Mouse (Mus musculus): ENCODE measurements at regions not wholly inside any gene's neighbourhood (a gene's known extent, or its start where the extent isn't known, plus 50 kb on each side); places are given as distances from the start of the nearest gene placed in this dataset.

GRCm38 (mm10) chr15:7459992-7460820, 62.0 kb upstream of the Egflam start:
- peak; percentile 80 for DNase-seq

DNA sequence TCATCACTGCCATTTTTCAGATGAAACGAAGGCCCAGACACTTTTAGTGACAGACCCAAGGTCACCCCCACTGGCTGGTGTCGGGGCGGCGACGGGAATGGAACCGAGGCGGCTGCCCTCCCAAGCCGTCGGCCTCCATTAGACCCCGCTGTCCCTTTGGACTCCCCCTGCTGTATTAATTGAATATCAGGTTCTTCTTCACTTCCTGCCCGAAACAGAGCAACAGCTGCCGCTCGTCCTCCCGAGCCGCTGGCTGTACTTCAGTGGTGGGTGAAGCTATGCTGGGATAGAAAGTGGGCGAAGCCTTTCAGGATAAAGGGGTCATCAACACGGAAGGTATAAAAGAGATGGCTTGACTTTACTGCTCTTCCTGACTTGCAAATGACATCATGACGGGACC, 64.4 kb upstream of the Egflam start:
- DNase-seq: no peak

DNA sequence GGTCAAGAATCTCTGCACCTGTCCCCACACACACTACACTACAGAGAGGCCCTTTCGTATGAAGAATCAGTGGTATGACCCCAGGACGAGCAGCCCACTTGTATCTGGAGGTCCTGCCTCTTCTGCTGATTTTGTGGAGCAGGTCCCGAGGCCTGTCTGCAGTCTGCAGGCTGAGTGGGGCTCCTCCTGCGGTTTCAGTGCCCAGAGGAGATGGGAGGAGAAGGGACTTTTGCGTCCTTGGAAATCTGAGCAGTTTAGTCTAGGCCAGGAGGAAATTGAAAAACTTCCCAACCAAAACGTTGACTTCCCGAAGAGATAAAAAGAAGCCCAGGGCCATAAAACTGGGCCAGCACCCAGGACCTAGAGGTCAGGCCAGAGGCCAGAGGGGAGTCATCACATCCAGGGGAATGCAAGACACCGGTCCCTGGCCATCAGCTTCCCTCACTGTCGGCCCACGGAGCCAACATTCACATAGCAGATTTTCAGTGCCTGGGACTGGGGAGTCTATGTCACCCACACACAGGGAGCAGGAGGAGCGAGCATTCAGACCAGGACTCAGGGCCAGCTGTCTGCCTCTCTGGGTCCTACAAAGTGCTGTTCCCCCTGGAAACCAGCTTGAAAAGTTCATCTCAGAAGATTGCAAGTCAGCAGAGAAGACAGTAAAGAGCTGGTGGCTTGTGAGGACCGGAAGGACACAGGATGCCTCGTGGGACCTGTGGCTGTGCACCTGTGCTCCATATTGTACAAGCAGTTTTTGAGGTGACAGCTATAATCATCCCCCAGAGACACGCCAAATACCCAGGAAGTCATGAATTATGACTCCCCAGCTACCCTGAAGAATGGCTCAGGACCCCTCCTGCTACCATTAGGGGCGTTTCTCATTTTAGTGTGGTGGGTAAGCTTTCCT, 65.5 kb upstream of the Egflam start:
- DNase-seq: no peak

DNA sequence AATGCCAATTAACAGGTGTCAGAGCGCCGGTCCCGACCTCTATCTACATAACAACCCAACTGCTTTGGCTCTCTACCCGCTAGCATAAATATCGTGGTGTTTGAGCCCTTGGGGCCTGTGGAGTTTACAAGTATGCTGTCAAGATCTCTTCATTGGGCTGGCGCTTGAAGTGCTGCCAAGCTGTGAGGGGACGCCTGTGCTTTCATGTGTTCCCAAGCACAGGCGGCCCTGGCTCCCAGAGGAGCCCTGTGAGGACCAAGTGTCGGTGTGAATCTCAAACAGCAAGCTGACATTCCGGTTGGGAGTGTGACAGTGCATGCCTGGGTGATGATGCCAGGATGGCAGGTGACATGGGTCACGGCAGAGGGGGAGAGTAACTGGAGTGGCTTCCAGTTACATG, 82.0 kb upstream of the Egflam start:
- DNase-seq: peak; percentile 85

DNA sequence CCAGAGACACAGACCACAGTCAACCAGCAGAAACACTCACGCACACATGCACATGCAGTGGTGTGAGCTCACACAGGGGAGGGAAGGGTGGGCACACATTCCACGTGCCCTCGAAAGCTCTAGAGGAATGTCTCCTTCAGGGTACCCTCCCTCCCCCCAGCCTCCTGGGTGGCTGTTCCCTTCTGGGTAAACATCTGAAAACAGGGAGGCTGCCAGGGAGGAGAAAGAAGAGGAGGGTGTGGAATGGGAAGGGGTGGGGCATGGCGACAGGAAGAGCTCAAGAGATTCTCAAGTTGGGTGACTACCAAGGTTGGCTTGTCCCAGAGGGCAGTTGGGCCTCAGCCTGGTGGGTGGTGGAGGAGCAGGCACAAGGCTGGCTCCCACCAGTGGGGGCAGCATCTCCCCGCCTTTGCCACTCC, 82.6 kb upstream of the Egflam start:
- peak; percentile 75 for DNase-seq

- no peak for DNase-seq
These were observed 85.5 kb upstream of the Egflam start for GRCm38 (mm10) chr15:7483686-7484085.

DNA sequence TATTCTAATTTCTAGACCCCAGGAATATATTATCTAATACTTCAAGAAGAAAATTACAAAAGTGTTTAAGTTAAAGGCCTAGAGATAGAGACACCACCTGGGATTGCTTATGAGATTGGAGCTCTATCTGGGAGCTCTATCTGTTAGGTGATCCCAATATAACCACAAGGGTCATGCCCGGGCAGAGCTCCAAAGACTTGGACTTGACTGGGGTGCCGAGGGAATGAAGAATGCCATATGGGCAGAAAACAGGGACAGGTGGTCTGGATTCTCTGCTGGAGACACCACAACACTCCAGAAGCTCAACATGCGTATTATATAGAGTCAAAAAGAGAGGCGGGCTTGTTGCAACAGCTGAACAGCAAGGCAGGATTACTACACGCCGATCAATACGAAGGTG, 92.9 kb upstream of the Egflam start:
- no peak for DNase-seq

- DNase-seq: no peak
These were observed 95.0 kb upstream of the Egflam start for GRCm38 (mm10) chr15:7493126-7493669.

- no peak for DNase-seq
These were observed 99.7 kb upstream of the Egflam start for GRCm38 (mm10) chr15:7497852-7498251.

DNA sequence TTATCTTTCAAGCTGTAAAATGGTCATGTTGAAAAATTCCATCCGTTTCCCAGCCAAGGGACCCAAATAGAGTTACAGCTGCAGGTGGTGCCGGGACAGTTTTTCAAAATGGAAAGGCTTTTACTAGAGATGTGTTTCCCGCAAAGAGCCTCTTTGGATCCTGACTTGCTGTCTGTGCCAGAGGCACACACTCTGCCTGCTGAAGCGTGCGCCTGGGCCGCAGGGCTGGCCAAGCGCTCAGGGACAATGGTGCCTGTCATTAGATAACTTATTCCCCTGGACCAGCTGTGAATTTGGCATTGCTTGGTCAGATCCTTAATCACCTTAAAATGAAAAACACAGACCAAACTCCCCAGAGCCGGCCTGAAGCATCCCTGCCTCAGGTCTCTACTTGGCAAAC, 110.3 kb upstream of the Egflam start:
- no peak for DNase-seq

DNA sequence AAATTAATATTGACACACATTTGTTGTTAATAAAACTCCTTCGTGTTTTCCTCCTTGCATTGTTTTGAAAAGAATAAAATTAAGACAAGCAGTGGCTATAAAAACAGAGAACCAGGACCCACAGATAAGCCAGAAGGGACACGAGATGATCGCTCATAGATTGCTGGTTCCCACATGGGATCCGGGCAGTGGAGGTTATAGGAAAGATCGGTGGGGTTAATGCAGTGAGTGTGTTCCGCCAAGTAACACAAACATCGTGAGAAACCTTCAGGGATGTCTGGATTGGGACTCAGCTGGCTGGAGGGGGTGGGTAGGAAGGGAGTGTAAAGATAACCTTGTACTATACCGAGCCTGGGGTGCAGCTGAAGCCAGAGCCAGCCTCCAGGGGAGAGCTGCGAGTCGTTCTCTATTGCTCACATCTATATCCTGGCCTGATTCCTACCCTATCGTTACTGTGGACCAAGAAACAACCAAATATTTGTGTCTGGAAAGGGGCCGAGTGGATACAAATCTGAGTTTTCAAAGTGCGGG, 116.6 kb upstream of the Egflam start:
- DNase-seq: no peak

DNA sequence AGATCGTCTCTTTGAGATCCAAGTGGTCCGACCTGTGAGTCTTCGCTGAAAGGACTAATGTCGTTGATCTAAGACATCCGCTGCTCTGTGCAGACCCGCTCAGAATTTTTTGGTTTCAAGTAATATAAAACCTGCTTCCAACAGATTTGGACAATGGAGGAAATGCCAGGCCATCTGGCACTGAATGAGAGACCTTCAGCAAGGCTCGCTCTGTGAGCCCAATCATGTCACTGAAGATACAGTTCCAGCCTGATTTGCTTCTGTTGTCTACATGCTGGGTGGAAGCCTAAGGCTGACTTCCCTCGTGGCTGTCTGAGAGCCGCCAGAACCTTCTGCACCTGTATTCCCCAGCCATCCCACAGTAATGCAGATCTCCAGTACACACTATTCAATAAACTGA, 123.4 kb upstream of the Egflam start:
- no peak for DNase-seq

DNA sequence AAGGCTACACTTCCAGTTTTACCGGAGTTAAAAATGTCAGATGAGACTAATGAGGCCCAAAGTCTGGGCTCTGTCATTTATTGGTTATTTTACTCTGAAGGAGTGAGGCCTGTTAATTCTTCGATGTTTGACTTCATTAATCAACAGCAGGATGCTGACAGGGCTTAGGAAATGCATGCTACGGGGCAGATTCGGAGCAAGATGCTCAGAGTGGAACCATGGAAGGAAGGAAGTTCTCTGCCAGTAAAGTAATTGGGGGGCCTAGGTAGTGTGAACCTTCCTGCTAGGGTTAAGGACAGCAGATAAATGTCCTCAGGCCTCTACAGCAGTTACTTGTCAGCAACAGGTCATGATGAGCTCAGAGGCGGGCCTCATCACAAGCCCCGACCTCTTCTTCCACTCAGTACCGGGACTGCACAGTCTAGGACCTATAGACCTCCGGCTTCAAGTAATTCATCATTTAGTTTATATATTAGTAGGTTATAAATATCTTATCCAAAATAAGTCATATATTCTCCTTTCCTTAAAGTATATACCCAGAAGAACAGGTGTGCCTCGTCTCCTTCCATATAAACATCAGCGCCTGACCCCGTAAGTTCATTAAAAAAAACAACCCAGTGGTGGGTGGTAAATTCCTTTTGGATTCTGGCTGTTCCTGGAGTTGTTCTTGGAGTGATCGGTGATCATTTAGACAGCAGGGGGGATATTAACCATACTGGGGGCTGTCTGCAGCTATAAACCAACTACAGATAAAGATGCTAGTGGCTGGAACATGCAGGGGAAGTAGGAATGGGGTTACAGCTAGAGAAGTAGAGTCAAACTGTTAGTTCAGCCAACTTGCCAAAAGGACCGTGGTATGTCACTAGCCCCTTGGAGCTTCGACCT, 124.9 kb upstream of the Egflam start:
- DNase-seq: no peak

DNA sequence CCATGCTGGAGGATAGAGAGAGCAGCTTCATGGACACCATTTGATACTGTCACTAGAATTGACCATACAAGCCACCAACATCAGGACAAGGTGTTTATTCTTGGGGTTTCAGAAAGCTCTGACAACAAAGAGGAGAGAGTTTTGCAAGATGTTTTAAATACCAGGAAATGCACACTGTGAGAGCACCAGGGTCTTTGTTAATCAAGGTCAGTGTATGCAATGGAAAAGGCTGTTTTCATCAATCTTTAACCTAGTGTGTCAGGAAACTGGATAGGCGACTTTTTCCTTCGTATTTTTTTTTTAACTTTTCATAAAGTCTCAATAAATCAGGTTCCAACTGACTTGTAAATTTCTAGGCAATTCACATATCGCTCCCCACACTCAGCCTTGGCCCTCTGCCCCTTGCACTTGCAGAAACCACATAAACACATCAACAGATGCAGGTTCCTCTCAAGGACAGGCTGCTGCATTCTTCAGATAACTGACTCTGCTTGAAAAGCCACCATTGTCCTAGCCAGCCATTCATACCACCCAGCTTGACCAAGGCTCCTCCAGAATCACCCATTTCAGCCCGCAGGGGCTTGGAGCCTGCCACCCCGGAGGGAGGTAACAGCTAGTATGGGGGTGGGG, 132.9 kb upstream of the Egflam start:
- no peak for DNase-seq

DNA sequence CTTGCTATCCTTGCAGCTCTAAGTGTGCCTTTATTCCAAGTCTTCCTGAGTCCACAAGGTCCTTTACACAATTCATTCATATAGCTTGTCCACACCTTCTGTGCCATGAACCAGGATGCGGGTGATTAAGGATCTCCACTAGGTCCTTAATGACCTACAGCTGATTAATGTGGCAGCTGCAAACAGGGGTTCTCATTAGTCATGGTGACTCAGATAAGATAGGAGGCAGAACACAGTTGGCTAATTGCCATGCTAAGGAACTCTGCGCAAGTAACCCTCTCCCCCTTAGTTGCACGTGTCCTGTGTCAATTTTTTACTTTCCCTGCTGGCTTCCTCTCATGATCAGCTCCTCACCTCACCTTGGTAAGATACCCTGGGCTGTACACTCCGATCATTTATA, 139.7 kb upstream of the Egflam start:
- DNase-seq: no peak

DNA sequence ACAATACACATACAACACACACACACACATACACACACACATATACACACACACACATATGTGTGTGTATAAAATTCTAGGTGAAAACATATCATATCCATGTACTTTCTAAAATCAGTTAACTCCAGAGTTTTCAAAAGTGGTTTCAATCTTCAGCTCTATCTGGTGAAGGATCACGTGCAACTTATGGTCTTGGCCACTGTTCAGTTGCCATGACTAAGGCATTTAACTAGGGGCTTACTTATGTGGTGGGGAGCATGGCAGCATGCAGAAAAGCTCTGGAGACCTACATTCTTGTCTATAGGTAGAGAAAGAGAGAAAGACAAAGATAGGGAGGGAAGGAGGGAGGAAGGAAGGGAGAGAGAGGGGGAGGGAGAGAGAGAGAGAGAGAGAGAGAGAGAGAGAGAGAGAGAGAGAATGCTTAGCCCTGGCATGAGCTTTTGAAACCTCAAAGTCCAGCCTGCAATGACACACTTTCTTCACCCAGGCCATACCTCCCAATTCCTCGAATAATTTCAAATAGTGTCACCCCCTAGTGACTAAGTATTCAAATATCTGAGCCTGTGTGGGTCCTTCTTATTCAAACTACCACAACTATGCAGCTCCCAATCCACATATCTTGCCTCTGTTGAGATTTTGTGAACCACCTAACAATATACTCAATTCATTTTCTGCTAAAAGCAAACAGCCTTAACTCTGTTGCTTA, 155.1 kb upstream of the Egflam start:
- no peak for DNase-seq

- DNase-seq: no peak
These were observed 156.2 kb upstream of the Egflam start for GRCm38 (mm10) chr15:7554433-7554832.

DNA sequence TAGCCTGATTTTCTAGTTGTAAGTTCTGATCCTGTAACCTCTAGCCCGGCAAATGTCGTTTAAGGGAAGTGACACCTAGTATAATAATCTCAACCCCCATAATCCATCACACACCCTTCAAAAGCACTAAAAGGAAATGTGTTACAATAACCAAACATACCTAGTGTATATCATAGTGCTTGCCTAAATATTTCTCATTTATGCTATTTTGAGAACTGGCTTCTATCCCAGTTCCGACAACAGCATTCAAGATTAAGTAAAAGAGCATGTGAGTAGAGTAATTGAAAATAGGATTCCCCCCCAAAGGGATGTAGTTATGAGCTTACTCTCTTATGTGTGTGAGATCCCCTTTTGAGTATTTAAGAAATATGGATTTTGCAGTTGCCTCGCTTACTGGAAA, 165.1 kb upstream of the Egflam start:
- no peak for DNase-seq

DNA sequence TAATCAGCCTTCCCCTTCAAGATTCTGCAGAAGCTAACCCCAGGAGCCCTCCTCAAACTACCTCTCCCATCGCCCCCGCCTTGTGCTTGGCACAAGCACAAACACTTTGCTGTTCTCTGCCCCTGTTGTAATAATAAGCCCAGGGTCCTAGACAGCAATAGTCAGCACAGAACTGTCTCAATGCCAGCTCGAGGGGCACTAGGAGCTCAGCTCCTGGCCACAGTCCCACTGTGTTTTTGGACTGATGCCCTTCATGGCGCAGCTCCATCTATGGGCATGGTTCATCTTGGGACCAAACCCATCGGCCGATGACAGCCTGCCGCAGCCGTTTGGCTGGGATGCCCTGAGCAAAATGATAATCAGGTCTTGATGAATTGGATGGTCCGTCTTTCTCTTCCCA, 165.5 kb upstream of the Egflam start:
- DNase-seq: peak; percentile 38

- no peak for DNase-seq
These were observed 174.0 kb upstream of the Egflam start for GRCm38 (mm10) chr15:7572221-7572620.

- DNase-seq: no peak
These were observed 176.1 kb upstream of the Egflam start for GRCm38 (mm10) chr15:7574264-7574663.

All from lung, postnatal 10 days (tissue).